Mouse (Mus musculus): ENCODE results near the gene Wdr75.
A peak's percentile ranks its signal among the peaks of the same experiment; 100 is the strongest.

Wdr75 gene

GRCm38 (mm10) chr1:45794969-45795908, at the start of gene Wdr75:
TSS of gene Wdr75 (plus strand) at chr1:45795166.
- DNase-seq (ENCODE audit: low spot score in 2 of 2) = peak; percentile 91 to 97

- DNase-seq (ENCODE audit: low spot score in 2 of 2) = no peak
Observed at GRCm38 (mm10) chr1:45755902-45756301, 39.1 kb upstream of the Wdr75 start.

- no peak for DNase-seq (ENCODE audit: low spot score in 2 of 2)
Observed at GRCm38 (mm10) chr1:45756707-45757106, 38.3 kb upstream of the Wdr75 start.

GRCm38 (mm10) chr1:45758011-45758410, 37.0 kb upstream of the Wdr75 start:
- DNase-seq (ENCODE audit: low spot score in 2 of 2) = no peak

- no peak for DNase-seq (ENCODE audit: low spot score in 2 of 2)
Observed at GRCm38 (mm10) chr1:45760667-45761467, 34.1 kb upstream of the Wdr75 start.

- DNase-seq (ENCODE audit: low spot score in 2 of 2) = no peak
Observed at GRCm38 (mm10) chr1:45761468-45761795, 33.5 kb upstream of the Wdr75 start.

- DNase-seq (ENCODE audit: low spot score in 2 of 2) = no peak
Observed at GRCm38 (mm10) chr1:45765678-45766077, 29.3 kb upstream of the Wdr75 start.

GRCm38 (mm10) chr1:45766123-45766522, 28.8 kb upstream of the Wdr75 start:
- DNase-seq (ENCODE audit: low spot score in 2 of 2) = no peak

- DNase-seq (ENCODE audit: low spot score in 2 of 2) = no peak
Observed at GRCm38 (mm10) chr1:45767533-45767932, 27.4 kb upstream of the Wdr75 start.

- no peak for DNase-seq (ENCODE audit: low spot score in 2 of 2)
Observed at GRCm38 (mm10) chr1:45769321-45769720, 25.6 kb upstream of the Wdr75 start.

GRCm38 (mm10) chr1:45770051-45770450, 24.9 kb upstream of the Wdr75 start:
- DNase-seq (ENCODE audit: low spot score in 2 of 2) = no peak

- no peak for DNase-seq (ENCODE audit: low spot score in 2 of 2)
Observed at GRCm38 (mm10) chr1:45780606-45781288, 14.2 kb upstream of the Wdr75 start.

GRCm38 (mm10) chr1:45816889-45817288, 21.9 kb downstream of the Wdr75 start:
- DNase-seq (ENCODE audit: low spot score in 2 of 2) = peak in 1 of 2 experiments; percentile 29

- DNase-seq (ENCODE audit: low spot score in 2 of 2) = no peak
Observed at GRCm38 (mm10) chr1:45818564-45818963, 23.6 kb downstream of the Wdr75 start.

GRCm38 (mm10) chr1:45824441-45824840, 29.5 kb downstream of the Wdr75 start:
- DNase-seq (ENCODE audit: low spot score in 2 of 2) = no peak

- peak in 1 of 2 experiments; percentile 73 for DNase-seq (ENCODE audit: low spot score in 2 of 2)
Observed at GRCm38 (mm10) chr1:45825140-45825539, 30.2 kb downstream of the Wdr75 start.

GRCm38 (mm10) chr1:45825630-45826029, 30.7 kb downstream of the Wdr75 start:
- no peak for DNase-seq (ENCODE audit: low spot score in 2 of 2)

GRCm38 (mm10) chr1:45826148-45826547, 31.2 kb downstream of the Wdr75 start:
- no peak for DNase-seq (ENCODE audit: low spot score in 2 of 2)

GRCm38 (mm10) chr1:45826796-45827195, 31.8 kb downstream of the Wdr75 start:
- no peak for DNase-seq (ENCODE audit: low spot score in 2 of 2)

- no peak for DNase-seq (ENCODE audit: low spot score in 2 of 2)
Observed at GRCm38 (mm10) chr1:45830453-45831206, 35.7 kb downstream of the Wdr75 start.

- no peak for DNase-seq (ENCODE audit: low spot score in 2 of 2)
Observed at GRCm38 (mm10) chr1:45835362-45836063, 40.5 kb downstream of the Wdr75 start.

All from left cerebral cortex, adult 9 months (tissue).